9 mouse cellular contexts compared by ENCODE assay signal in the genomic region with DNA sequence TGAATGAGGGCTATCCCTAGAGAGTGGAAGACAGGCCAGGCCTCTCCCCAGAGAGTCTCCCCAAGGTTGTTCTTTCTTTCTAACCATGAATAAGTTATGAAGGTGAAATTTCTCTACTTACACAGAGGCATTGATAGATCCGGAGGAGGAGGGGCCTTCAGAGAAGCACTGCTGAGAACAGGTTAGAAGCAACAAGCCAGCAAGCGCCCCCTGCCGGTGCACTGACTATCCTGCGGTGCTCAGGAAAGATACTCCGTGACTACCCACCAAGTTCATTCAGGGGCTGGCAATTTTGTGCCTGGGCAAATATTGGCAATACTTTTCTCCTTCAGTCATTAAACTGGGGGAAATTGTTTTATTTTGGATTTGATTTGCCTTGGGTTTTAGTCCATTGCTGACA.
DNase-seq lines count a peak whose midpoint lies in the region; ATAC-seq and TF ChIP-seq lines count a peak whose summit lies in the region.
"Had no signal": no experiment of that assay in that cellular context is flagged by ENCODE, and none has a peak within 500 bp of the region (broad histone marks: within the 10 kb centered on the region; RNA-seq: fewer than 3 reads in every experiment).

No protein-coding gene starts in this region.

- peak; percentile 75 for DNase-seq in hindbrain, embryonic 11.5 days (ENCODE audit: low spot score)
- peak; percentile 76 for DNase-seq in CH12.LX (ENCODE audit: extremely low read depth)
- DNase-seq in kidney, postnatal 10 days: peak; percentile 83
- DNase-seq in lung, postnatal 36 days: peak; percentile 72
- peak; percentile 54 for DNase-seq in testis, postnatal 14 days (ENCODE audit: low spot score)

- peak; percentile 59 for TF ChIP-seq RAD21 in CH12.LX (IDR thresholded peaks at IDR 0.05; ENCODE audit: low read depth, low read length)

- ATAC-seq in hindbrain, embryonic 11.5 days (ENCODE audit: low FRiP score): no peak
- no peak for ATAC-seq in hindbrain, embryonic 12.5 days (ENCODE audit: low FRiP score)

- TF ChIP-seq POLR2A in CH12.LX (IDR thresholded peaks at IDR 0.05; ENCODE audit: low read depth, low read length): no peak
- no peak for TF ChIP-seq POLR2A in bone marrow, adult 2 months (IDR thresholded peaks at IDR 0.05; ENCODE audit: borderline replicate concordance, control insufficient read depth, low read depth, low read length)
- TF ChIP-seq POLR2A in embryonic fibroblast, embryonic 13.5 days (IDR thresholded peaks at IDR 0.05; ENCODE audit: low read depth, low read length): no peak

- in situ Hi-C loops in CH12.LX (cut with MboI; ENCODE audit: low pct_ligation_motif_present, low pct_unique_long_range_greater_than_20kb, low sequenced_read_pairs): loop anchor here (25.0 kb wide), 3 partner anchors 506 to 719 kb away; no protein-coding TSS in a partner anchor

- TF ChIP-seq CTCF in CH12.LX (conservative IDR thresholded peaks at IDR 0.05 in 1 of 2, IDR thresholded peaks at IDR 0.05 in 1 of 2; ENCODE audit: low read depth in 2 of 2, low read length in 2 of 2): peak; percentile 66 to 82
- TF ChIP-seq CTCF in bone marrow, adult 2 months (IDR thresholded peaks at IDR 0.05; ENCODE audit: control insufficient read depth, insufficient read depth, low read length): peak; percentile 61
- TF ChIP-seq CTCF in embryonic fibroblast, embryonic 13.5 days (IDR thresholded peaks at IDR 0.05; ENCODE audit: borderline replicate concordance, insufficient read depth, low read length): peak; percentile 27; the same call in 1 of the 2 replicates

- H3K27me3 ChIP-seq in hindbrain, embryonic 11.5 days (ENCODE audit: control insufficient read depth, insufficient read depth, low read length): no peaks in the 10 kb centered on the region
- no peaks in the 10 kb centered on the region for H3K27me3 ChIP-seq in hindbrain, embryonic 12.5 days
- no peaks in the 10 kb centered on the region for H3K27me3 ChIP-seq in CH12.LX (replicated peaks)
- H3K27me3 ChIP-seq: embryonic facial prominence, embryonic 13.5 days had no signal

- H3K4me3 ChIP-seq in hindbrain, embryonic 11.5 days (ENCODE audit: low read depth, low read length): no peak overlapping the region
- H3K4me3 ChIP-seq in hindbrain, embryonic 12.5 days: no peak overlapping the region
- H3K4me3 ChIP-seq in CH12.LX (replicated peaks in 1 of 3; ENCODE audit: low read depth in 2 of 3, low read length in 2 of 3, poor library complexity in 1 of 3): no peak overlapping the region
- H3K4me3 ChIP-seq in bone marrow, adult 2 months (replicated peaks; ENCODE audit: control insufficient read depth, low read depth, low read length): no peak overlapping the region
- no peak overlapping the region for H3K4me3 ChIP-seq in embryonic fibroblast, embryonic 13.5 days (ENCODE audit: insufficient read depth, low read length)
- H3K4me3 ChIP-seq: embryonic facial prominence, embryonic 13.5 days had no signal

- no peak overlapping the region for H3K4me2 ChIP-seq in hindbrain, embryonic 11.5 days (replicated peaks; ENCODE audit: low read depth, low read length)
- no peak overlapping the region for H3K4me2 ChIP-seq in hindbrain, embryonic 12.5 days (replicated peaks)
- peak overlapping the region; percentile 55 for H3K4me2 ChIP-seq in CH12.LX (ENCODE audit: insufficient read depth, low read depth, poor library complexity, severe bottlenecking)
- H3K4me2 ChIP-seq: embryonic facial prominence, embryonic 13.5 days had no signal

- no peaks in the 10 kb centered on the region for H3K79me2 ChIP-seq in CH12.LX (replicated peaks; ENCODE audit: control insufficient read depth, extremely low read depth, insufficient read depth, poor library complexity, severe bottlenecking)

- dilution Hi-C loops in CH12.LX (cut with MboI; ENCODE audit: extremely low pct_ligation_motif_present, extremely low pct_unique_long_range_greater_than_20kb, low sequenced_read_pairs): no loop called here

- no peaks in the 10 kb centered on the region for H3K9me3 ChIP-seq in hindbrain, embryonic 11.5 days (ENCODE audit: control insufficient read depth, low read length)
- H3K9me3 ChIP-seq in hindbrain, embryonic 12.5 days (replicated peaks): no peaks in the 10 kb centered on the region
- H3K9me3 ChIP-seq in CH12.LX (replicated peaks; ENCODE audit: low read length): no peaks in the 10 kb centered on the region
- H3K9me3 ChIP-seq: embryonic facial prominence, embryonic 13.5 days had no signal

- no peak for TF ChIP-seq EP300 in CH12.LX (IDR thresholded peaks at IDR 0.05; ENCODE audit: low read length)

- H3K27ac ChIP-seq in hindbrain, embryonic 11.5 days (ENCODE audit: low read depth, low read length): no peak overlapping the region
- no peak overlapping the region for H3K27ac ChIP-seq in hindbrain, embryonic 12.5 days
- H3K27ac ChIP-seq in CH12.LX (ENCODE audit: insufficient read depth, low read depth): no peak overlapping the region
- no peak overlapping the region for H3K27ac ChIP-seq in bone marrow, adult 2 months (ENCODE audit: control insufficient read depth, insufficient read depth, low read depth, low read length, poor library complexity)
- no peak overlapping the region for H3K27ac ChIP-seq in embryonic fibroblast, embryonic 13.5 days (ENCODE audit: insufficient read depth, low read length)
- H3K27ac ChIP-seq: embryonic facial prominence, embryonic 13.5 days had no signal

- H3K9ac ChIP-seq in hindbrain, embryonic 11.5 days (ENCODE audit: low read depth, low read length): no peak overlapping the region
- no peak overlapping the region for H3K9ac ChIP-seq in hindbrain, embryonic 12.5 days
- no peak overlapping the region for H3K9ac ChIP-seq in CH12.LX (ENCODE audit: insufficient read depth, low read depth)
- H3K9ac ChIP-seq: embryonic facial prominence, embryonic 13.5 days had no signal

- 25% methylated on average over 5 of the region's 5 CpGs for WGBS in hindbrain, embryonic 11.5 days
- 23% methylated on average over 5 of the region's 5 CpGs for WGBS in hindbrain, embryonic 12.5 days
- 22% methylated on average over 5 of the region's 5 CpGs for WGBS in bone marrow, adult 2 months

- no peaks in the 10 kb centered on the region for H3K4me1 ChIP-seq in hindbrain, embryonic 11.5 days (replicated peaks; ENCODE audit: control insufficient read depth, insufficient read depth, low read length)
- H3K4me1 ChIP-seq in hindbrain, embryonic 12.5 days: peaks cover 7% of the 10 kb centered on the region; the same call in 1 of the 2 replicates
- H3K4me1 ChIP-seq in CH12.LX (ENCODE audit: control insufficient read depth in 1 of 2, insufficient read depth in 2 of 2): peaks cover 3 to 5% of the 10 kb centered on the region in 2 experiments
- H3K4me1 ChIP-seq in bone marrow, adult 2 months (ENCODE audit: control insufficient read depth, insufficient read depth, low read length): no peaks in the 10 kb centered on the region
- no peaks in the 10 kb centered on the region for H3K4me1 ChIP-seq in embryonic fibroblast, embryonic 13.5 days (ENCODE audit: control insufficient read depth, insufficient read depth, low read length)

- no peaks in the 10 kb centered on the region for H3K36me3 ChIP-seq in hindbrain, embryonic 11.5 days (ENCODE audit: control insufficient read depth, insufficient read depth, low read length)
- H3K36me3 ChIP-seq in hindbrain, embryonic 12.5 days: no peaks in the 10 kb centered on the region
- H3K36me3 ChIP-seq in CH12.LX (replicated peaks in 1 of 2; ENCODE audit: control insufficient read depth in 1 of 2, insufficient read depth in 1 of 2, low read length in 1 of 2): no peaks in the 10 kb centered on the region
- H3K36me3 ChIP-seq: embryonic facial prominence, embryonic 13.5 days had no signal

TF ChIP-seq in CH12.LX, 34 proteins besides CTCF, POLR2A, EP300 and RAD21:
- TF ChIP-seq SMC3 (IDR thresholded peaks at IDR 0.05; ENCODE audit: low read depth, low read length): peak; percentile 73
- no peak for TF ChIP-seq RCOR1 (conservative IDR thresholded peaks at IDR 0.05; ENCODE audit: low read depth, low read length)
